Mouse (Mus musculus): ENCODE measurements around the gene Zfp148. TPM values are rescaled to one million over a fixed set of nuclear protein-coding genes. Genes with fewer than 3 reads are reported as not detected.

Zfp148 gene
- polyA plus RNA-seq (2014; fragmentation: Illumina TruSeq; extraction: RNeasy Lipid Tissue Mini Kit (QIAGEN cat#74804)): 153 TPM

DNA sequence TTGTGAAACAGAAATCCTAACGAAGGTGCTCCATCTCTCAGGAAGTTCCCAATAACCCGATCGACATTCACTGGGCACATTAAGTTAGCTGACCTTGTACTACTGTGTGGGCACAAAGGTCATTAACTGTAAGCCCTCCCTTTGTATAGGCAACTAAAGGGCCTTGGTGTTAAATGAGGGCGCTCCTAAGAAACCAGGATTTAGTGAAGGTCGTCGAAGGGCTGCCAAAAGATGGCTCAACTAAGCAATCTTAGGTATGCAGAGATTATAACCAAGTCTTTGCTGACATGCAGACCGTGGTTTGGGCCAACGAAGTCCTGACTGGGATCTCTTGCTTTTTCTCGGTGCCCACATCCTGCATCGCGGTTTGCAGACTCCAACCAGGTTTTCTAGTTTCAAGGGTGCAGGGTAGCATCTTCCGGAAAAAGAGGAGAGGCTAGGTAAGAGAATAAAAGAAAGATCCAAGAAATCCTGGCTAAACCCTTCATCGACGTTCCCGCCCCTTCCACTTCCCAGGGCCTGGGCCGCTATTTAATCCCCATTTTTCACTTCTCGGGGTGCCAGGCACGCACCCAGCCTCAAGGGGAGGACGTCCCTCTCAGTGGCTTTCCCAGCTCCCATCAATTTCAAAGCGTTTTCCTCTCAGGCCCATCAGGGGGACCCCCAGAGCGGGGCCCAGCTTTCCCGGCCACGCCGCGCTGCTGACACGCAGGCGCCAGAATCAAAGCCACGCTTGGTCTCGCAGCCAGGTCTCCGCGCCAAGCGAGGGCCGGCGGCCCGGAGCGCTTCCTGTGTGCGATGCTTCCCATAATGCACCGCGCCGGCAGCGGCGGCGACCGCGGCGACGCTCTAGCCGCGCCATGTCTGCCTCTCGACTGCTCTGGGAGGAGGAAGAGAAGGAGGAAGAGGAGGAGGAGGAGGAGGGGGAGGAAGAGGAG lies at the start of gene Zfp148:
Zfp148 (plus strand) TSS at position 893 of the 938 bp plus-strand sequence.

DNA sequence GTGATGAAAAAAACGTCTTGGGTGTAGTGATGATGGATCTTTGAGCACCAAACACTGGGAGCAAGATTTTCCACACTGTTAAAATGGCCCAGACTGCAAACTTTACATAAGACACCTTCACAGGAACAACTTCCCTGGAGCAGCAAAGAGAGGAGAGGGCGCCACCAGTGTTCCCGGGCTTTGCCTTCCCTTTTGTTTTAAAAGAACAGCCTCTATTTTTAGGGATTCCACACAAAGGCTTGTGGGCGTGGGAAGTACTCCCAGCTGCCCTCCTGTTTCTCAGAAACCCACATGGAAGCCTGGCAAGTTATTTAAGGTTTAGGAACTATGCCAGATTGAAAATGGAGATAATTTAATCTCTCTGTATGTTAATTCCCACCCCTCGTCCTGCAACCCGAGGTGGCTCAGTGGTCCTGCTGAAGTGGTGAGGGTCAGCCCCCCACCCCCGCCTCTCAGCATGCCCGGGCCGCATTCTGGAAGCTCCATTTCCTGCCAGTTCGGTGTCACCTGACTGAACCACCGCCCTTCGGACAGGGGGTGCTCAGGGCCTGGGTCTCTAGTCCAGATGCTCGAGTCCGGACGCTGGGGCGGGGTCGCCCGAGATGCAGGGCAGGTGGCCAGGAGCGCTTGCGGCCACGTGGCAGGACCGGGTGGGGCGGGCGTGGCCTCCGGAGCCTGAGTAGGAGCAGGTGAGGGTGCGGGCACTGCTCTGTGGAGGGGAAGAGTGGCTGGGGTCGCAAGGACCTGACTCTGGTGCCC lies 136.3 kb downstream of the Zfp148 start, which contains the start of gene Slc12a8:
Slc12a8 (plus strand) TSS at position 522 of the 759 bp plus-strand sequence.

Other genes starting within 250 kb of the Zfp148 start
- 35.4 TPM for gene Osbpl11, start 195.8 kb upstream of the Zfp148 start, polyA plus RNA-seq (2014; fragmentation: Illumina TruSeq; extraction: RNeasy Lipid Tissue Mini Kit (QIAGEN cat#74804))
- gene Snx4, start 129.4 kb upstream of the Zfp148 start, polyA plus RNA-seq (2014; fragmentation: Illumina TruSeq; extraction: RNeasy Lipid Tissue Mini Kit (QIAGEN cat#74804)): 120 TPM
- 0.86 TPM for gene Slc12a8, start 136.5 kb downstream of the Zfp148 start, polyA plus RNA-seq (2014; fragmentation: Illumina TruSeq; extraction: RNeasy Lipid Tissue Mini Kit (QIAGEN cat#74804))